Mouse (Mus musculus): ENCODE results near the gene Flad1.

Flad1 gene

DNA sequence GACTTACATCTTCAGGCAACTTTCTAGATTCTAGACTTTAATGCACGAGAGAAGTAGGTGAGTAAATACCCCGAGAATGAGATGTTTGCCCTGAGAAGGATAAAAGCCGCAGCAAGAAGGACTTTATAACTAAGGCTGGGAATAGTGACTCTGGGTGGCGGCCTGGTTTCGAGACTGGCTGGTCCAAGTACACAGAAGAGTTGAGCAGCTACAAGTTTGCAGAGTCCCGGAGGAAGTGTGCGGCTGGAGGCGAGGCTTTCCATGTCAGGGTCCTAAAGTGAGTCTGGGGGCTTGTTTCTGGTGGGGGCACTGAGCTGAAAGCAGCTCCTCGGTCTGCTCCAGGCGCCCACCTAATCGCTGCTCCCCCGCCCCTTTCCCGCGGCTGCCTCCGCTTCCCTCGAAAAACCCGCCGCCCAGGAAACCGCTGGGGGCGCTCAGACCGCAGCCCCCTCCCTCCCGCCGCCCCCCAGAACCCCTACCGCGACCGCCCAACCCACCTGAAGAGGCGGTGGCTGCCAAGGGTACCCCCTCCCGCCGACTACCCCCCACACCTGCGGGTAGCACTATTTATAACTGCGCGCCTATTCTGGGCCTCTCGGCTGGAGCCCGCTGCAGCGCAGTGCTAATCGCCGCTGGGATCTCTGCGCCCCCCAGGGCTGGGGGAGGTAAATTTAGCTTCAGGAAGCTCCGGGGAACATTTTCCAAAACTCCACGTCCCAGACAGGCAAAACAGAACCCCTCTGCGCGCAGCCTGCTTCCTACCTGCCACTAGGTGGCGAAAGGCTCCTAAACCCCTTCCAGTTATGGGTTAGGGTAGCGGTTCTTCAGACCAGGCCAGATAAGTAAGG lies 15.6 kb downstream of the Flad1 start:
- DNase-seq (ENCODE audit: low read depth) = no peak

DNA sequence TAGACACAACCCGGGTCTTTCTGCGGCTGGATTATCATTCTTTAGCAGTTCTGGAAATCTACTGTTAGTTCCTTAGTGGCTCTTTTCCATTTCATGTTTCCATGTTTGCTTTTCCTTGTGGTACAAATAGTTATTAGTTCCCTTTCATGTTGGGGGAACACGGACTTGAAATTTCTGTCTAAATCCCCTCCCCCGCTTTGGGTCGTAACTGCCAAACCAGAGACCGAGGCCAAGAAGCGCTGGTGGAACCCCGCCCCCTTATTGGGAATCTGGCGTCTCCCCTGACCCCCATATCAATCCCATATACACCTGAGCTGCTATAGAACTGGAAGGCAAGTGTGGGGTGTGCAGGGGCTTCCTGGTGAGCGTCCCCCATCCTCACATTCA lies 16.3 kb downstream of the Flad1 start:
- DNase-seq (ENCODE audit: low read depth) = no peak

- DNase-seq (ENCODE audit: low read depth) = no peak
Observed at GRCm38 (mm10) chr3:89394894-89395256, 16.8 kb downstream of the Flad1 start.

DNA sequence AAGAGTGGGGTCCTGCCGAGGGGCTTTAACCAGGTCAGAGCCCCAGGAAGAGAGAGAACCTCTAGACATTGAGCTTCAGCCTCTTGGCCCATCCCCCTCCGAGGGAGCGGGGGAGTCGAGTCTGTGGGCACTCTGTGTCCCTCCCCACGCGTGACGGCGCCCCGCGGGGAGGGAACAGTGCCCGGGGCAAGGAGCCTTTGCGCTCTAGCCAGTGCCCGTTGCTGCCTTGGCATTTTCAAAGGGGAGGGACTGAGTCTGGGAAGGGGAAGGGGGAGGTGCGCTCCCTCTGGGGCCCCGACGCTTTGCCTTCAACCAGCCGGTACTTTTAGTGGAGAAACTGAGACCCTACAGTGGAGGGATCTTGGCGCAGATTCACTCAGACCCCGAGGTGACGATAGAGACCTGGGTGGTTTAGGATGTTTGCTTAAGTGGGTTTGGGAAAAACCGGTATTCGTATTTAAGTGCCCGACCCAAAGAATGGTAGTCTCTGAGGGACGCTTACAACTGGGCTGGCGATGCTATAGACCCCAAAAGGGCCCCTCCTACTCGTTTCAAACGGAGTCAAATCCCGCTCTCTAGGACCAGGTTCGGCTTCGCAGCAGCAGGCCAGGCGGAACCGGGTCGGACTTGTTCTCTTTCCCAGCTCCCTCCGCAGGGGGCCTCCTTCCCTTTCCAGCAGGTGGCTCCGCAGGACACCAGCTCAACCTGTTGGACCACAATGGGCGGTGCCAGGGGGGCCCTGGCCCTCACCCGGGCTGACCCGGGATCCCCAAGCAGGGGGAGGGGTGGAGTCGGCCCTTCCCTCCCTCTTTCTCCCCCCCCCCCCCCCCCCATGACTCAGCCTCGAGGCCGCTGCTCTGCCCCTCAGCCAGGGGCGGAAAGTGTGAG lies 17.4 kb downstream of the Flad1 start, which contains the start of gene Zbtb7b:
Zbtb7b (minus strand) TSS at position 771 of the 888 bp plus-strand sequence.
- no peak for DNase-seq (ENCODE audit: low read depth)

DNA sequence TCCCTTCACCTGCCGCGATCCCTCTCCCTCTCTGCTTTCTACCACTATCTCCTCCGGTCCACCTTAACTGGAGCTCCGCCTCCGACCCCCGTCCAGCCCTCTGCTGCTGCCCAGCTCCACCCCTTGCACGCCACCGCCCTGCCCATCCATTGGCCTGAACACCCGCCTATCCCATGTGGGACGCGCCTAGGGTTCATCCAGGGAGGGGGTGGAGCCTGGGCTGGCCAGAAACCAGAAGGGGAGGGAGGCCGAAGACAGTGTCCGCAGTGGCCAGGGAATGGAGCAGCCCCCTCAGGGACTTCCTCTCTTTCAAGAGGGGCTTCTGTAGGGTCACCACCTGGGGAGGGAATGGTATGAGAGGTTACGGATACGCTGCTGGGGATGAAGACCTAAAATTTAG lies 18.1 kb downstream of the Flad1 start:
- peak; percentile 92 for DNase-seq (ENCODE audit: low read depth)

- DNase-seq (ENCODE audit: low read depth) = no peak
Observed at GRCm38 (mm10) chr3:89392871-89393311, 18.8 kb downstream of the Flad1 start.

- no peak for DNase-seq (ENCODE audit: low read depth)
Observed at GRCm38 (mm10) chr3:89391663-89392511, 19.8 kb downstream of the Flad1 start.

DNA sequence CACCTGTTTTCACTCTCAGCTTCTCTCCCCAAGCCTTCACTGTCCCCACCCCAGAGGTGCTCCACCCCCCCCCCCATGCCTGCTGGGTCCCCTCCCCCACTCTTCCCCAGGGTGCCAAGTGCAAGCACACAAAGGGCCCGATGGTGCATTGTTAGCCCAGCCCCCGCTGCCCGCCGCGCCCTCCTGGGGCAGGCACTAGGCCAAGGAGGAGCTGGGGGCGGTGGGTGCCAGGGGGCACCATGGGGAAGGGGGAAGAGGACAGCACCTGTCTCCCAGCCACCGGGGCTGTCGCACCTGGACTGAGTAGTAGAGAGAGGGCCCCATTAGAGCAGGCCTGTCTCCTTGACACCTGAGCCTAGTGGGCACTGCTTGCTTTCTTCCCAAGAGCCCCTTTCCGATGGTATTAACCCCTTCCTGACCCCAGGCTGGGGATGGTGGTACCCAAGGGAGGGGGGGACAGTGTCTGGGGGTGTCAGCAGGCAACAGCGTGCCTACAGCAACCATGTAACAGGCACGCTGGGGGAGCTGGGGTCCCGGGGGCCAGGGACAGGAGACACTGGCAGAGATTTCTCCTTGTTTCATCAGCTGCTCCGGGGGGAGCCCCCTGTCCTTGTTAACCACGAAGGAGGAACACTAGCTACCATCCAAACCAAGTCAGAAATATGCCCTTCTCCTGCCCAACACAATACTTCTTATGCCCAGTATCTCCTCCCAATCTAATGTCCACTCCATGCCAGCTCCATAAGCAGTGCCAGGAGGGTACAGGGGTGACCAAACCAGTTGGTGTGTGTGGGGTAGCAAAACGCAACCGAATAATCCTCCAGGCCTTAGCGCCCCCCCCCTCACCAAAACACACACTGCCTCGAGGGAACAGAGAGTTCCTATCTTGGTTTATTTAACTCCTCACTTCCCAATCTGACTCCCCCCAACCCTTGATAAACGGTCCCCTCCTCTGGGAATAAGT lies 20.7 kb downstream of the Flad1 start:
- DNase-seq (ENCODE audit: low read depth) = no peak

DNA sequence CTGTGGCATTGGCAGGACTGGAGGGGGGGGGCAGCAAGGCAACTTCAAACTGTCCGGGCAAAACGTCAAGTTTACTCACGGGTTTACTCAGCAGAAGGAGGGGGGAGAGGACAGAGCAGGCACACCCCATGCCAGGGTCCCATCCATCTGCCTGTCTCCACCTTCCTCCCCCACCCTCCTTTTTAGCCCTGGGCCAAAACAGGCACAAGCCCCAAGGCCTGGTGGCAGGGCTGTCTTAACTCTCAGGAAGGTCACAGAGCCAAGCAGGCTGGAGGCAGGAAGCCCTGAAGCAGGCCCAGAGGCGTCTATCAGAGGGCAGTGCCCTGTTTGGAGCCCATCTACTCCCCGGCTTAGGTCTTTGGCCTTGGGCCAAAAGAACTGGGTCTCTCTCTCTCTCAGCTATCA lies 21.6 kb downstream of the Flad1 start:
- no peak for DNase-seq (ENCODE audit: low read depth)

DNA sequence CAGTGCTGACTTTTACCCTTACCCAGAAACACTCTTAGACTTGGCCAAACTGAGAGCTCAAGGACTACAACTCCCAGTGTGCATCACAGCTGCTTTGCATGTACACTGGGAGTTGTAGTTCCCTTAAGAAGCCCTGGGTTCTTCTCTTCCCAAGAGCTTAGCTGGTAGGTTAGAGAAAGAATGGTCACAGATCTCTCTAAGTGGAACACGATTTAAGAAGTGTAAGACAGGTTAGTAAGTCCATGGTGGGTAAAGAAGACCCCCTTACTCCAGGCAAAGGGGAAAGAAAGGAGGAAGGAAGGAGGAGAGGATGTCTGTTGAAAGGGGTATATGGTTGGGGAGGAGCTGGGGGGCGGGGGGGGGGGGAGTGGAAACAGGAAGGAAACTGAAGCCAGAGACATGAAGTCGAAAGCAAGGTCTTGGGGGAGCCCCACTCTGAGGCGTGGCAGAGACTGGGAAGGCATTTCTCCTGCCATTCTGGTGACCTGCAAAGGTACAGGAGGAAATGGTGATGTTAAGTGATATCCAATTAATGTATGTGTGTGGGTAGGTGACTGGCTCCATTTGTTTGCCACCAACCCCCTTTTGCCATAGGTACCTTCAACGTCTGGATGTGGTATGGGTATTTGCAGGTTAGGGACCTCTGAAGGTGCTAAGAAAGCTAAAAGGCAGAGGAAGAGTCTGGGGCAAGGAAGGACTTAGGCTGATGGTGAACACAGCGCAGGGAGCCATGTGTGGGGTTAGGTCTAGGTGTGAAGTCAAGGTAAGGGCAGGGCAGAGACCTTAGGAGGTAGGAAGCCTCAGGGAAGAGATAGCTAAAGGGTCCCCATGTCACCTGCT lies 22.5 kb downstream of the Flad1 start:
- no peak for DNase-seq (ENCODE audit: low read depth)

- DNase-seq (ENCODE audit: low read depth) = no peak
Observed at GRCm38 (mm10) chr3:89388134-89388881, 23.4 kb downstream of the Flad1 start.

GRCm38 (mm10) chr3:89387632-89388031 lies 24.0 kb downstream of the Flad1 start:
- DNase-seq (ENCODE audit: low read depth) = no peak

- DNase-seq (ENCODE audit: low read depth) = no peak
Observed at GRCm38 (mm10) chr3:89386438-89387420, 24.9 kb downstream of the Flad1 start.

DNA sequence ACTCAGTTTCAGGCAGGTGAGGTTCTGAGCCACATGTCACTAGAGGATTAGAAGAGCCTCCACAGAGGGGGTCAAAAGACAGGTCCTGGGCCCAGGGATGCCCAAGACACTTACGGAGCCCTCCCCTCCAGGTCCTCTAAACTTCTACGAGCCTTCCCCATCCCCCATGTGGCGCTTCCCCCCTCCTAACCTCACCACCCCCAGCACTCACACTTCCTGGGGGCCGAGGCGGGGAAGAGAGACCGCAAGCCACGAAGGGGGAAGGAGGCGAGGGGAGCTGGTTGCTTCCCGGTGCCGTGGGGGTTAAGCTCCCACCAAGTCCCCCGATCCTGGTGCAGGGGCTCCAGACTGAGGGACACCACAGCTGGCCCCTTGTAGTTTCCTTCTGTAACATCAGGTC lies 26.2 kb downstream of the Flad1 start:
- no peak for DNase-seq (ENCODE audit: low read depth)

- no peak for DNase-seq (ENCODE audit: low read depth)
Observed at GRCm38 (mm10) chr3:89384331-89385076, 27.2 kb downstream of the Flad1 start.

- DNase-seq (ENCODE audit: low read depth) = no peak
Observed at GRCm38 (mm10) chr3:89383651-89384255, 27.9 kb downstream of the Flad1 start.

DNA sequence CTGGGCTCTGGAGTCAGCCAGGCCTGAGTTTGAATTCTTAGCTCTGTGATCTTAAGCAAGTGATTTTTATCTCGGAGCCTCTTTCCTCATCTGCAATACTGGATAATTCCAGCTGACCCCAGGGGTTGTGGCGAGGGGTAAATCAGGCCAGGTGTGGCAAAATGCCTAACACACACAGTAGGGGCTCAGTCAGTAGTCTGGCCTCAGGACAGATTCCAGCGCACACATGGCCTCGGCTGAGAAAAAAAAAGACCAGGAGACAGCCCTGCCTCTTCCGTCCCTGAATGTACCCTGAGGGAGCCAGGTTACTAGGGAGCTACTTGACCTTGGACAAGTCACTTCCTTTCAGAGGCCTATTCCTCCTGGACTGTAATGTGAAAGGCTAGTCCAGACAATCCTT lies 28.7 kb downstream of the Flad1 start:
- DNase-seq (ENCODE audit: low read depth) = no peak
